Mouse (Mus musculus) spleen, adult 2 months (tissue): Measurements from ENCODE around the gene Cox7b. TPM values are rescaled to one million over a fixed set of nuclear protein-coding genes. Genes with fewer than 3 reads are reported as not detected.

Source experiments
- DNase-seq, 2 experiments: peaks; one replicate each; pipeline versions ENCODE4 v3.0.0 to v3.0.0-alpha.2; 2012 to 2021; ENCODE audit warnings: low spot score in 2 of 2, low read depth in 1 of 2
- H3K27ac ChIP-seq: fragments of 200-500 bp; 2 replicates; pipeline ENCODE4 v1.5.1; 2012; ENCODE audit warnings: low read length, inconsistent platforms; ENCODE audit not compliant: insufficient read depth
- H3K27me3 ChIP-seq: fragments of 200-500 bp; 2 replicates; pipeline ENCODE4 v1.6.1; 2012; ENCODE audit warnings: mild to moderate bottlenecking, moderate library complexity, low read length, inconsistent platforms; ENCODE audit not compliant: control insufficient read depth, insufficient read depth
- H3K36me3 ChIP-seq: fragments of 200-500 bp; 2 replicates; pipeline ENCODE4 v1.6.1; 2012; ENCODE audit warnings: mild to moderate bottlenecking, low read length, inconsistent platforms; ENCODE audit not compliant: control insufficient read depth, insufficient read depth
- H3K4me1 ChIP-seq: fragments of 200-500 bp; 2 replicates; pipeline ENCODE4 v1.6.1; 2011; ENCODE audit warnings: inconsistent platforms; ENCODE audit not compliant: control insufficient read depth, insufficient read depth, insufficient read length
- H3K4me3 ChIP-seq: fragments of 200-500 bp; 2 replicates; pipeline ENCODE4 v1.5.1; 2011; ENCODE audit warnings: mild to moderate bottlenecking, inconsistent platforms; ENCODE audit not compliant: insufficient read depth, insufficient read length; ENCODE audit errors: extremely low read depth
- CTCF ChIP-seq: fragments of 200-500 bp; IDR thresholded peaks from 2 replicates; pipeline ENCODE4 v1.5.1; 2011; ENCODE audit warnings: mild to moderate bottlenecking, inconsistent platforms; ENCODE audit not compliant: insufficient read depth, insufficient read length, insufficient replicate concordance; ENCODE audit errors: extremely low read depth
- POLR2A ChIP-seq: fragments of 200-500 bp; IDR thresholded peaks from 2 replicates; pipeline ENCODE4 v1.6.1; 2011; ENCODE audit warnings: low read depth, low read length, inconsistent platforms
- WGBS: fragments of 180-500 bp; shearing (Covaris S2); methylation state at CpG from one replicate; pipeline ENCODE4 v1.1.7; 2018; 5-methylcytosine and 5-hydroxymethylcytosine counted together
- polyA plus RNA-seq: library from polyadenylated mRNA; depleted of rRNA; stranded (reverse); fragments of >200 nt; gene quantifications from 2 replicates; pipeline ENCODE4 v1.2.3, GENCODE M21; 2012; rRNA removed

Gene Cox7b
- polyA plus RNA-seq, 1 experiment, result 29.5 TPM

- DNase-seq, result no peak
- H3K27ac ChIP-seq, result no peak overlapping the region
- no peak overlapping the region for H3K4me3 ChIP-seq
- 87% methylated on average over 3 of the region's 3 CpGs for WGBS
- TF ChIP-seq POLR2A (no peak), CTCF (no peak)
- H3K27me3 ChIP-seq, result no peaks in the 10 kb centered on the region
- no peaks in the 10 kb centered on the region; the same call in 1 of the 2 replicates for H3K4me1 ChIP-seq
- H3K36me3 ChIP-seq, result no peaks in the 10 kb centered on the region
These were observed 21.8 kb downstream of the Cox7b start for GRCm38 (mm10) chrX:106037185-106037752.

- Histone ChIP-seq H3K36me3 (no peaks in the 10 kb centered on the region), H3K4me3 (no peak overlapping the region), H3K4me1 (no peaks in the 10 kb centered on the region), H3K27ac (no peak overlapping the region), H3K27me3 (no peaks in the 10 kb centered on the region)
- WGBS, result 36% methylated on average over 8 of the region's 8 CpGs
- DNase-seq, result no peak
- TF ChIP-seq CTCF (no peak), POLR2A (no peak)
These were observed 28.5 kb downstream of the Cox7b start for GRCm38 (mm10) chrX:106043863-106044617.

- Histone ChIP-seq H3K4me1 (no peaks in the 10 kb centered on the region), H3K36me3 (no peaks in the 10 kb centered on the region)
- WGBS, result 72% methylated on average over 2 of the region's 2 CpGs
These were observed 30.0 kb downstream of the Cox7b start for GRCm38 (mm10) chrX:106045455-106045854.

GRCm38 (mm10) chrX:106045928-106046327 lies 30.4 kb downstream of the Cox7b start:
- no peak for TF ChIP-seq POLR2A
- no peak for TF ChIP-seq CTCF
- no peak for DNase-seq
- H3K4me1 ChIP-seq, result no peaks in the 10 kb centered on the region
- no peak overlapping the region for H3K27ac ChIP-seq
- H3K27me3 ChIP-seq, result no peaks in the 10 kb centered on the region
- H3K4me3 ChIP-seq, result no peak overlapping the region
- no peaks in the 10 kb centered on the region for H3K36me3 ChIP-seq
- WGBS, result 65% methylated on average over 9 of the region's 9 CpGs

More at GRCm38 (mm10) chrX:106045455-106045854, 30.0 kb downstream of the Cox7b start:
- Histone ChIP-seq H3K27ac (no peak overlapping the region), H3K27me3 (no peaks in the 10 kb centered on the region), H3K4me3 (no peak overlapping the region)
- TF ChIP-seq CTCF, result no peak
- no peak for TF ChIP-seq POLR2A
- no peak for DNase-seq

GRCm38 (mm10) chrX:106048191-106048590 lies 32.7 kb downstream of the Cox7b start:
- no peaks in the 10 kb centered on the region for H3K27me3 ChIP-seq
- DNase-seq, result no peak
- no peak overlapping the region for H3K27ac ChIP-seq
- H3K4me1 ChIP-seq, result no peaks in the 10 kb centered on the region
- H3K36me3 ChIP-seq, result no peaks in the 10 kb centered on the region
- 84% methylated on average over 1 of the region's 1 CpGs for WGBS
- no peak for TF ChIP-seq POLR2A
- no peak for TF ChIP-seq CTCF
- H3K4me3 ChIP-seq, result no peak overlapping the region

Other genes with a start within 250 kb of the Cox7b start
- gene Atrx, start 86.3 kb upstream of the Cox7b start, polyA plus RNA-seq, result 31.7 and 55.3 TPM in 2 replicates
- 2.9 and 3.1 TPM in 2 replicates for gene Magt1, start 3.8 kb upstream of the Cox7b start, polyA plus RNA-seq
- 1.2 and 1.6 TPM in 2 replicates for gene Atp7a, start 11.6 kb downstream of the Cox7b start, polyA plus RNA-seq
- 2.3 and 2.4 TPM in 2 replicates for gene Tlr13, start 127.5 kb downstream of the Cox7b start, polyA plus RNA-seq
- 26.3 and 27.8 TPM in 2 replicates for gene Pgk1, start 171.4 kb downstream of the Cox7b start, polyA plus RNA-seq
- gene Taf9b, start 205.5 kb downstream of the Cox7b start, polyA plus RNA-seq, result 2.2 and 2.4 TPM in 2 replicates
- not detected in 2 replicates for gene Fnd3c2, start 239.7 kb downstream of the Cox7b start, polyA plus RNA-seq